Mouse (Mus musculus): ENCODE results near the gene Daxx. TPM values are rescaled to one million over a fixed set of nuclear protein-coding genes. Genes with fewer than 3 reads are reported as not detected.

Daxx gene
- polyA plus RNA-seq, 1 experiment: 58.1 TPM

DNA sequence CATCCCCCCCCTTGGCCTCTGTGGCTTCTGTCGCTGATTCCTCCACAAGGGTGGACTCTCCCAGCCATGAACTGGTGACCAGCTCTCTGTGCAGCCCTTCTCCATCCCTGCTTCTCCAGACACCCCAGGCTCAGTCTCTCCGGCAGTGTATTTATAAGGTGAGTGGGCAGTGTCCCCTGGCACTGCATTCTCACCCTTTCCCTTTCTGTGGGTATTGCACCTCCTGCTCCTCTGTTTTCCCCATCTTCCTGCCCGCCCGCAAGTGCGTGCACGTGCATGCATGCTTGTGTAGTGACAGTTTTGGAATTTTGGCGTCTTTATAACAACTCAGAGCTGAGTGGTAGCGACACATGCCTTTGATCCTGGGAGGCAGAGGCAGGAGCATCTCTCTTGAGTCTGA, 4.7 kb downstream of the Daxx start:
- Histone ChIP-seq H3K27ac (ENCODE audit: insufficient read depth, low read depth, low read length) (no peak overlapping the region), H3K4me3 (ENCODE audit: insufficient read depth, low read length) (no peak overlapping the region), H3K4me1 (ENCODE audit: control insufficient read depth, insufficient read depth, low read length) (peaks cover 9% of the 10 kb centered on the region)
- TF ChIP-seq CTCF (IDR thresholded peaks at IDR 0.05; ENCODE audit: low read depth, low read length) (no peak), POLR2A (IDR thresholded peaks at IDR 0.05; ENCODE audit: borderline replicate concordance, low read depth, low read length) (no peak)

DNA sequence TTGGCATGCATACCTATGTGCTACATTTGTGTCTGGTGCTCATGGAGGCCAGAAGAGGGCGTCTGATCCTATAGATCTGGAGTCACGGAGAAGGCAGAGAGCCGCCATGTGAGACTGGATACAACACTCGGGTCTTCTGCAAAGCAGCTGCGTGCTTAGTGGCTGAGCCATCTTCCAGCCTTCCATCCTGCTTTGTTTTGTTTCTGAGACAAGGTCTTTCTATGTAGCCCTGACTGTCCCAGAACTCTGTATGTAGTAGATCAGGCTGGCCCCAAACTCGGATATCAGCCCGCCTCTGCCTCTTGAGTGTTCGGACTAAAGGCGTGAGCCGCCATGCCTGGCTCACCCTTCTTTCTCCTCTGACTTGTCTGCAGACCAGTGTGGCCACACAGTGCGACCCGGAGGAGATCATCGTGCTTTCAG, 5.8 kb downstream of the Daxx start:
- H3K27ac ChIP-seq (ENCODE audit: insufficient read depth, low read depth, low read length): no peak overlapping the region
- H3K4me3 ChIP-seq (ENCODE audit: insufficient read depth, low read length): no peak overlapping the region; the same call in 1 of the 2 replicates
- TF ChIP-seq POLR2A (IDR thresholded peaks at IDR 0.05; ENCODE audit: borderline replicate concordance, low read depth, low read length): no peak
- TF ChIP-seq CTCF (IDR thresholded peaks at IDR 0.05; ENCODE audit: low read depth, low read length): 0 out of 2 replicates have a peak, but pooled peaks have one; percentile 10
- peaks cover 11% of the 10 kb centered on the region for H3K4me1 ChIP-seq (ENCODE audit: control insufficient read depth, insufficient read depth, low read length)

DNA sequence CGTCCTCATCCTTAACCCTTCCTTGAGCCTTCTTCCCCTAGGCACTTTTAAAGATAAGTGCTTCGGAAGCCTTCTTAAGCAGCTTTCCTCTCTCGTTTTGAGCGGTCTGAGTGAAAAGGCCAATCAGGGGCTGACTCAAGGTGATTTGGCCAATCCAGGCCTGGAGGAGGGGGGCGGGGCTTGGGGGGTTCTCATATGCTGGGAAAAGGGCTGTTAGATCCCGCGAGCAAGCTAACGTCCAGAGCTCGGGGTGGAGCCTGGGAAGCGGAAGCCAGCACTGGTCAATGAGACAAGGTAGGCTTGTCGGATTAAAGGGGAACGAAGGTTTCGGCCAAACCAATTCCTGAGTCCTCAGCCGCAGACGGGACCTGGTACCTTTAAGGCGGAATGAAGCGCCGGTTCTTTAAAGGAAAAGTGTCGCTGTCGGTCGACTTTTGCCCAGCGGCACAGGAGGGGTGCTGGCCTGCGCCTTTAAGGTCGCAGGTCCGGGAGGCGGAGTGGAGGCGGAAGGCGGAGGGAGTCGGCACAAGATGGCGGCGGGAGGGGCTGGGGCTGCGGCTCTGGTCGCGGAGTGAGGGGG, 6.5 kb downstream of the Daxx start, which contains the start of the genes Tapbp and Zbtb22:
TSS of gene Tapbp (plus strand) at position 229 of the 580 bp plus-strand sequence.
TSS of gene Zbtb22 (plus strand) at position 234 of the 580 bp plus-strand sequence.
- Histone ChIP-seq H3K4me1 (ENCODE audit: control insufficient read depth, insufficient read depth, low read length) (peaks cover 7% of the 10 kb centered on the region), H3K4me3 (ENCODE audit: insufficient read depth, low read length) (peak within 1 kb of the TSS; percentile 75), H3K27ac (ENCODE audit: insufficient read depth, low read depth, low read length) (peak within 1 kb of the TSS; percentile 28)
- TF ChIP-seq POLR2A (IDR thresholded peaks at IDR 0.05; ENCODE audit: borderline replicate concordance, low read depth, low read length): no peak
- no peak for TF ChIP-seq CTCF (IDR thresholded peaks at IDR 0.05; ENCODE audit: low read depth, low read length)

DNA sequence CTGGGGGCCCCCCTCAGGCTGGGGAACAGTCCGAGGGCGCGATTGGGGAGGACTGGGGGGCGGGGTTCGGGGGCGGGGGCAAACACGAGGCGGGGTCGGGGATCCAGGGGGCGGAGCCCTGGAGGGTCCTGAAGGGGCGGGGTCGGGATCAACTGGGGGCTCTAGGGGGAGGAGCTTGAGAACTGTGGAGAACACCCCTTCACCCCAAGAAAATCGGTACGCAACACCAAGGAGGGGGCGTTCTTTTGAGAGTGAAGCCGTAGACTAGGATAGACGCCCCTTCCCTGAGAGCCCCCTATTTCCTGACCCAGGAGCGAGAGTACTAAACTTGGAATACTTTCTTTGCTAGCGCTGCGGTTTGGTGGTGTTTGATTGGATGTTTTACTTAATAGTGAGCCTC, 7.1 kb downstream of the Daxx start:
- Histone ChIP-seq H3K27ac (ENCODE audit: insufficient read depth, low read depth, low read length) (peak overlapping the region; percentile 18; the same call in 1 of the 2 replicates), H3K4me1 (ENCODE audit: control insufficient read depth, insufficient read depth, low read length) (peaks cover 7% of the 10 kb centered on the region), H3K4me3 (ENCODE audit: insufficient read depth, low read length) (peak overlapping the region; percentile 75)
- TF ChIP-seq CTCF (IDR thresholded peaks at IDR 0.05; ENCODE audit: low read depth, low read length) (no peak), POLR2A (IDR thresholded peaks at IDR 0.05; ENCODE audit: borderline replicate concordance, low read depth, low read length) (no peak)

DNA sequence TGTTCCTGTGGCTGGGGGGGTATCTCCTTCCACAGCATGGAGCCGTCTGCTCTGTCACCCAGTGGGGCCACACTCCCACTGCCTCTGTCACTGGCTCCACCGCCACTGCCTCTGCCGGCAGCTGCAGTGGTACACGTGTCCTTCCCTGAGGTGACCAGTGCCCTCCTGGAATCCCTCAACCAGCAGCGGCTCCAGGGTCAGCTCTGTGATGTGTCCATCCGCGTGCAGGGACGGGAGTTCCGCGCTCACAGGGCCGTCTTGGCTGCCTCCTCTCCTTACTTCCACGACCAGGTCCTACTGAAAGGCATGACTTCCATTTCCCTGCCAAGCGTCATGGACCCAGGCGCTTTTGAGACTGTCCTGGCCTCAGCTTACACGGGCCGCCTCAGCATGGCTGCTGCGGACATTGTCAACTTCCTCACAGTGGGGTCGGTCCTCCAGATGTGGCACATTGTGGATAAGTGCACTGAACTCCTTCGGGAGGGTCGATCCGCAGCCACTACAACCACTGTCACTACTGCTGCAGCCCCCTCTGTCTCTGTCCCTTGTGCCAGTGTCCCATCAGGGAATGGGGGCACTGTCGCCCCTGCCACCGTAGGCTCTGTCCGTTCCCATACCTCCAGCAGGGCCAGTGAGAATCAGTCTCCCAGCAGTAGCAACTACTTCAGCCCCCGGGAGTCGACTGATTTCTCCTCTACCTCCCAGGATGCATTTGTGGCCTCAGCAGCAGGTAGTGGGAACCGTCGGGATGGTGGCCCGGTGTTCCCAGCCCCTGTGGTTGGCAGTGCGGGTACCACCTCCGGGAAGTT, 7.8 kb downstream of the Daxx start:
- Histone ChIP-seq H3K27ac (ENCODE audit: insufficient read depth, low read depth, low read length) (no peak overlapping the region), H3K4me1 (ENCODE audit: control insufficient read depth, insufficient read depth, low read length) (peaks cover 7% of the 10 kb centered on the region), H3K4me3 (ENCODE audit: insufficient read depth, low read length) (peak overlapping the region; percentile 75)
- no peak for TF ChIP-seq CTCF (IDR thresholded peaks at IDR 0.05; ENCODE audit: low read depth, low read length)

DNA sequence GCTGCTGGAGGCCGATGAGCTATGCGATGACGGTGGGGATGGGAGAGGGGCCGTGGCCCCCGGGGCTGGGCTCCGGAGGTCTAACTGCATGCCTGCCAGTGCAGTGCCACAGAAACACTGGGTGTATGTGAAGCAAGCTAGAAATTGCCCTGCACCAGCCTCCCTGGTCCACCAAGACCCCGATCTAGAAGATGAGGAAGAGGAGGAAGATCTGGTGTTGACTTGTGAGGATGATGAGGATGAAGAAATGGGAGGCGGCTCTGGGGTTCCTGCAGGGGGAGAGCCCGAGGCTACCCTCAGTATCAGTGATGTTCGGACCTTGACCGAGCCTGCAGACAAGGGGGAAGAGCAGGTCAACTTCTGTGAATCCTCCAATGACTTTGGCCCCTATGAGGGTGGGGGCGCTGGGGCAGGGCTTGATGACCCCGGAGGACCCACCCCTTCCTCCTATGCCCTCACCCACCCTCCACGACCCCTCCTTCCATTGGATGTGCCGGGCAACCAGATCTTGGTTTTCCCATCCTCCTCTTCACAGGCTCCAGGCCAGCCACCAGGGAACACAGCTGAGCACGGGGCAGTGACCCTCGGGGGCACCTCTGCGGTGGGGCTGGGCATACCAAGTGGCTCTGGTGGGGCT, 8.6 kb downstream of the Daxx start:
- Histone ChIP-seq H3K4me1 (ENCODE audit: control insufficient read depth, insufficient read depth, low read length) (peaks cover 7% of the 10 kb centered on the region), H3K4me3 (ENCODE audit: insufficient read depth, low read length) (no peak overlapping the region), H3K27ac (ENCODE audit: insufficient read depth, low read depth, low read length) (no peak overlapping the region)
- TF ChIP-seq CTCF (IDR thresholded peaks at IDR 0.05; ENCODE audit: low read depth, low read length) (no peak), POLR2A (IDR thresholded peaks at IDR 0.05; ENCODE audit: borderline replicate concordance, low read depth, low read length) (no peak)

DNA sequence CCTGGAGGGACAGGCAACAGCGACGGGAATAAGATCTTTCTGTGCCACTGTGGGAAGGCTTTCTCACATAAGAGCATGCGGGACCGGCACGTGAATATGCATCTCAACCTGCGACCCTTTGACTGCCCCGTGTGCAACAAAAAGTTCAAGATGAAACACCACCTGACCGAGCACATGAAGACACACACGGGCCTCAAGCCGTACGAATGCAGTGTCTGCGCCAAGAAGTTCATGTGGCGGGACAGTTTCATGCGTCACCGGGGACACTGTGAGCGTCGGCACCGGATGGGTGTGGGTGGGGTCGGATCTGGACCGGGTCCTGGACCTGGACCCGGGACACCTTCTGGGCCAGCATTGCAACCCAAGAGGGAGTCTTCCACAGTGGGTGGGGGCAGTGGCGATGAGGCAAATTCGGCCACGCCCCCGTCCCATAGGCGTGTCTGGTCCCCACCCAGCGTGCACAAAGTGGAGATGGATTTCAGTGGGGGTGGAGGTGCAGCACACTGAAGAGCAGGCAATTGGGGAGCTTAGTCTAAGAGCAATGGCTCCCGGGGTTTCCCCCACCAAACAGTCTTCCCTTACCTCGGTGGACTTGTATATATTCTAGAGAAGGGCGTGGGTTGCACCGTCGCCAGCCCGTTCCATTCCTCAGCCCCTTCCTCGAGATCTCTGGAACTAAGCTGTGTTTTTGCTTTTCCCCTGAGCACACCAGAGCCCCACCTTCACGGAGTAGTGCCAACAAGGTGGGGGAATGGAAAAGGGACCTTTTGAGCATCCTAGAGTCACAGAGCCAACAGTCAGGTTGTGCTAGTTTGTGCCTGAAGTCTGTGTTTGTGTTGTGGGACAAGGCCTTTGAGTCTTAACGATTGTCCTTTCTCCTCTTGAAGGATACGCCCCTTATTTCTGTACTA, 9.3 kb downstream of the Daxx start:
- no peak for TF ChIP-seq CTCF (IDR thresholded peaks at IDR 0.05; ENCODE audit: low read depth, low read length)
- TF ChIP-seq POLR2A (IDR thresholded peaks at IDR 0.05; ENCODE audit: borderline replicate concordance, low read depth, low read length): no peak
- peak overlapping the region; percentile 70 for H3K27ac ChIP-seq (ENCODE audit: insufficient read depth, low read depth, low read length)
- peaks cover 7% of the 10 kb centered on the region for H3K4me1 ChIP-seq (ENCODE audit: control insufficient read depth, insufficient read depth, low read length)
- H3K4me3 ChIP-seq (ENCODE audit: insufficient read depth, low read length): peak overlapping the region; percentile 77

DNA sequence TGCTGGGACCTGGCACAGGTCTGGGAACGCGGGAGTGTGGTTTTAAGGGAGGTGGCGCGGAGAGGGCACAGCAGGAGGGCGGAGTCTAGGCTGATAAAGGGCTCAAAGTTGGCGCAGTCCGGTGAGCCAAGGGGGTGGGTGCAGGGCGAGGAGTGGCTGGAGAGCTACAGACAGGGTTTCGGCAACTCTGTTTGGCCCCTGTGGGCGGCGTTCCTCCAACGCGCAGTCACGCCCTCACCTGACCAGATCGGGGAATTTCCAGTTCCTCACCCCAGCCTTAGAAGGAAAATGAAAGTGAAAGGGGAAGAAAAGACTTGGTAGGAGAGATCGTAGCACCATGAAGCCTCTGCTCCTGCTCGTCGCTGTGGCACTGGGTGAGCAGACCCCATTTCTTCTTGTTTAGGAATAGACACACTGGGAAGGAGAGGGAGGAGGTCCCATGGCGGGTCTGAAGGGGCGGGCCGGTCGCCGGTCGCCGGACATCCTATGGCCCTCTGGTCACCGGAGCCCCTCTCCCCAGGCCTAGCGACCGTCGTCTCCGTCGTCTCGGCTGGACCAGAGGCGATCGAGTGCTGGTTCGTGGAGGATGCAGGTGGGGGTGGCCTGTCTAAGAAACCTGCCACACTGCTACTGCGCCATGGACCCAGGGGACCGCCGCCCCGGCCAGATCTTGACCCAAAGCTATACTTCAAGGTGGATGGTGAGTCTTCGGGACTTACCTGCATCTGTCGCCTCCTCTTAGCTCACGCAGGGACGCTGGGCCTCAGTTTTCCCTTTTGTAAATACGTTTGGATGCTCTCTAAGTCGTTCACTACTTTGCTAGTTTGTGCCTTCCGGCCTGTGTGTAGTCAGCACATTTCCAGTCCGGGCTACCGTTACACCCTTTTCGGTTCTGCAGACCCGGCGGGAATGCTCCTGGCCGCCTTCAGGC, 10.4 kb downstream of the Daxx start:
- no peak for TF ChIP-seq POLR2A (IDR thresholded peaks at IDR 0.05; ENCODE audit: borderline replicate concordance, low read depth, low read length)
- TF ChIP-seq CTCF (IDR thresholded peaks at IDR 0.05; ENCODE audit: low read depth, low read length): no peak
- H3K27ac ChIP-seq (ENCODE audit: insufficient read depth, low read depth, low read length): peak overlapping the region; percentile 70

More for the DNA sequence above, 10.4 kb downstream of the Daxx start:
- Histone ChIP-seq H3K4me3 (ENCODE audit: insufficient read depth, low read length) (peak overlapping the region; percentile 77), H3K4me1 (ENCODE audit: control insufficient read depth, insufficient read depth, low read length) (peaks cover 7% of the 10 kb centered on the region)
